Mouse (Mus musculus): Measurements from ENCODE around the gene Hist3h2ba. TPM values are rescaled to one million over a fixed set of nuclear protein-coding genes. Genes with fewer than 3 reads are reported as not detected.

The Hist3h2ba gene
- polyA plus RNA-seq, 1 experiment from 2014 or later, result 2.6 TPM

- no peak for ATAC-seq
- 54% methylated on average over 3 of the region's 3 CpGs for WGBS
- peak overlapping the region; percentile 62; the same call in 1 of the 2 replicates for H3K27ac ChIP-seq (ENCODE audit: low read length)
Measured at GRCm38 (mm10) chr11:58979183-58979582, 30.5 kb downstream of the Hist3h2ba start.

DNA sequence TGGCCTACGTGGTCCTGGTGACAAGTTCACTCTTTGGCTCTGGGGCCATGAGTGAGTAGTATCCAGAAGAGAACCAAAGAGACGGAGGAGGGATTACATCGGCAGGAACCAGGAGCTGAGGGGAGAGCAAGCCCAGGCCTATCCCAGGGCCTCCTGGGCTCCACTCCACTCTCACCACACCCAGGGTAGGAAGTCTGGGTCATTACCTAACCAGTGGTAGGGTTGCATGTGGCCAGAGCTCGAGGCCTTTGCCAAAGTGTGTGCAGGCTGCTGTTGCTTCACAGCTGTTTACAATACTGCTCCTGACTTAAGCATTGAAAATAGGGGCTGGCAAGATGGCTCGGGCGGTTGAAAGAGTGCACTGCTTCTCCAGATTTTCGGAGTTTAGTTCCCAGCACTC is 30.9 kb downstream of the Hist3h2ba start:
- TF ChIP-seq EP300 (IDR thresholded peaks at IDR 0.05), result no peak
- no peak for TF ChIP-seq CTCF (IDR thresholded peaks at IDR 0.05)
- Histone ChIP-seq H3K4me1 (ENCODE audit: insufficient read depth, low read depth, low read length) (peaks cover 22% of the 10 kb centered on the region), H3K27ac (ENCODE audit: low read length) (peak overlapping the region; percentile 62; the same call in 1 of the 2 replicates), H3K9me3 (ENCODE audit: low read length) (no peaks in the 10 kb centered on the region), H3K36me3 (ENCODE audit: insufficient read depth, low read length) (peaks cover 8% of the 10 kb centered on the region; the same call in 1 of the 2 replicates), H3K4me3 (ENCODE audit: low read depth, low read length) (peak overlapping the region; percentile 94; the same call in 1 of the 2 replicates), H3K27me3 (replicated peaks; ENCODE audit: insufficient read depth, low read length) (no peaks in the 10 kb centered on the region), H3K9ac (replicated peaks; ENCODE audit: low read depth) (peak overlapping the region; percentile 79; the same call in 1 of the 2 replicates), H3K4me2 (replicated peaks; ENCODE audit: low read depth, low read length) (peak overlapping the region; percentile 92)
- DNase-seq (ENCODE audit: low spot score) (peak; percentile 77), ATAC-seq (peak; percentile 78)
- WGBS, result 50% methylated on average over 7 of the region's 7 CpGs

More at GRCm38 (mm10) chr11:58979183-58979582, 30.5 kb downstream of the Hist3h2ba start:
- peak; percentile 39 for DNase-seq (ENCODE audit: low spot score)
- Histone ChIP-seq H3K27me3 (replicated peaks; ENCODE audit: insufficient read depth, low read length) (no peaks in the 10 kb centered on the region), H3K4me2 (replicated peaks; ENCODE audit: low read depth, low read length) (peak overlapping the region; percentile 92), H3K36me3 (ENCODE audit: insufficient read depth, low read length) (0 out of 2 replicates have a peak, but pooled peaks cover 7% of the 10 kb centered on the region), H3K9me3 (ENCODE audit: low read length) (no peaks in the 10 kb centered on the region), H3K4me3 (ENCODE audit: low read depth, low read length) (peak overlapping the region; percentile 94), H3K4me1 (ENCODE audit: insufficient read depth, low read depth, low read length) (peaks cover 22% of the 10 kb centered on the region), H3K9ac (replicated peaks; ENCODE audit: low read depth) (peak overlapping the region; percentile 79)
- TF ChIP-seq CTCF (IDR thresholded peaks at IDR 0.05), result no peak
- TF ChIP-seq EP300 (IDR thresholded peaks at IDR 0.05), result no peak

GRCm38 (mm10) chr11:58980381-58980990 is 31.8 kb downstream of the Hist3h2ba start:
- Histone ChIP-seq H3K36me3 (ENCODE audit: insufficient read depth, low read length) (peaks cover 15% of the 10 kb centered on the region; the same call in 1 of the 2 replicates), H3K4me2 (replicated peaks; ENCODE audit: low read depth, low read length) (peak overlapping the region; percentile 92; the same call in 1 of the 2 replicates), H3K9me3 (ENCODE audit: low read length) (no peaks in the 10 kb centered on the region), H3K4me1 (ENCODE audit: insufficient read depth, low read depth, low read length) (peaks cover 22% of the 10 kb centered on the region), H3K27ac (ENCODE audit: low read length) (no peak overlapping the region), H3K4me3 (ENCODE audit: low read depth, low read length) (no peak overlapping the region), H3K9ac (replicated peaks; ENCODE audit: low read depth) (no peak overlapping the region), H3K27me3 (replicated peaks; ENCODE audit: insufficient read depth, low read length) (no peaks in the 10 kb centered on the region)
- ATAC-seq (no peak), DNase-seq (ENCODE audit: low spot score) (peak; percentile 13)
- TF ChIP-seq EP300 (IDR thresholded peaks at IDR 0.05) (no peak), CTCF (IDR thresholded peaks at IDR 0.05) (no peak)
- WGBS, result 43% methylated on average over 5 of the region's 5 CpGs

- no peak overlapping the region for H3K27ac ChIP-seq (ENCODE audit: low read length)
- no peaks in the 10 kb centered on the region for H3K9me3 ChIP-seq (ENCODE audit: low read length)
- H3K27me3 ChIP-seq (replicated peaks; ENCODE audit: insufficient read depth, low read length), result no peaks in the 10 kb centered on the region
- H3K4me3 ChIP-seq (ENCODE audit: low read depth, low read length), result no peak overlapping the region
- H3K36me3 ChIP-seq (ENCODE audit: insufficient read depth, low read length), result peaks cover 25% of the 10 kb centered on the region; the same call in 1 of the 2 replicates
- ATAC-seq (no peak), DNase-seq (ENCODE audit: low spot score) (peak; percentile 77)
- H3K9ac ChIP-seq (replicated peaks; ENCODE audit: low read depth), result no peak overlapping the region
- WGBS, result 41% methylated on average over 12 of the region's 14 CpGs
- no peak overlapping the region for H3K4me2 ChIP-seq (replicated peaks; ENCODE audit: low read depth, low read length)
- peaks cover 22% of the 10 kb centered on the region for H3K4me1 ChIP-seq (ENCODE audit: insufficient read depth, low read depth, low read length)
- no peak for TF ChIP-seq EP300 (IDR thresholded peaks at IDR 0.05)
- peak; percentile 70 for TF ChIP-seq CTCF (IDR thresholded peaks at IDR 0.05)
Measured at GRCm38 (mm10) chr11:58981541-58982447, 33.1 kb downstream of the Hist3h2ba start.

DNA sequence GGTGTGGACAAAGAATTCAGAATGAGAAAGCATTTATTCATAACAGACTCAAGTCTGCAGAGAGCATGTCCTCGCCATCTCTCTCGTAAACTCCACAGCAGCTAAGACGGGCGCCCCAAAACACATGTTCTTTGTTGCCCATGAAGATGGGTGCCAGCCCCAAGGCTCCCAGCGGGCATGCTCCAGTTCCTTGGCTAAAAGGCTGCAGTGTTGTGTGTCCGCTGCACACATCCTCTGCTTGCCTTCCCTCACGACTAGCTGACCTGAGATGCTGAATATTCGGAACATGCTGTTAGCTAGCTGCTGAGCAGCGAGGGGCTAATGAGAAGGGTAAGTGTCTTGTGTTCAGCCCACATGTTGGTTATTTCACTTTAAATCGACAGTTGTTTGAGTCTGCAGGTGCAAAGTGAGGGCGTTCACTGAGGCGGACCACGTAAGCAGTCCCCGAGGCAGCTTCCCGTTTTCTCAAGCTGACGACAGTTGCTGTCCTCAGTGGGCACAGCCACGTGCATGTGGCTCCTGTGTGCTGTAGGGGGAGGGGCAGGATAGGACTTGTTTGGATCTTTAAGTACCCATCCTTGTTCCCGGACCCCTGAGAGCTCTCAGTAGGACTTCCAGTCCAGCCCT is 33.9 kb downstream of the Hist3h2ba start:
- no peaks in the 10 kb centered on the region for H3K27me3 ChIP-seq (replicated peaks; ENCODE audit: insufficient read depth, low read length)
- peak; percentile 28 for DNase-seq (ENCODE audit: low spot score)
- WGBS, result 89% methylated on average over 18 of the region's 18 CpGs
- H3K27ac ChIP-seq (ENCODE audit: low read length), result no peak overlapping the region
- TF ChIP-seq EP300 (IDR thresholded peaks at IDR 0.05), result no peak
- TF ChIP-seq CTCF (IDR thresholded peaks at IDR 0.05), result no peak
- ATAC-seq, result no peak
- H3K4me1 ChIP-seq (ENCODE audit: insufficient read depth, low read depth, low read length), result peaks cover 19% of the 10 kb centered on the region
- no peak overlapping the region for H3K9ac ChIP-seq (replicated peaks; ENCODE audit: low read depth)
- H3K36me3 ChIP-seq (ENCODE audit: insufficient read depth, low read length), result peaks cover 25% of the 10 kb centered on the region; the same call in 1 of the 2 replicates
- H3K4me2 ChIP-seq (replicated peaks; ENCODE audit: low read depth, low read length), result no peak overlapping the region
- H3K9me3 ChIP-seq (ENCODE audit: low read length), result no peaks in the 10 kb centered on the region
- no peak overlapping the region for H3K4me3 ChIP-seq (ENCODE audit: low read depth, low read length)

Data from lung, postnatal 0 days (tissue).